Mouse (Mus musculus): Measurements from ENCODE around the gene Abca6.

- TF ChIP-seq CTCF (IDR thresholded peaks at IDR 0.05) (no peak), EP300 (IDR thresholded peaks at IDR 0.05) (no peak)
These were observed 103.9 kb downstream of the Abca6 start for GRCm38 (mm10) chr11:110147640-110148039.

All from lung, postnatal 0 days (tissue).